Mouse (Mus musculus) brain, adult 10 weeks (tissue): Measurements from ENCODE around the gene Gm45783. TPM values are rescaled to one million over a fixed set of nuclear protein-coding genes. Genes with fewer than 3 reads are reported as not detected.

Experiments used
- polyA plus RNA-seq: library from polyadenylated mRNA; stranded (reverse); fragments of 350-450 nt; fragmentation: Illumina TruSeq; extraction: RNeasy Lipid Tissue Mini Kit (QIAGEN cat#74804); gene quantifications from one replicate; pipeline ENCODE4 v1.2.3, GENCODE M21; 2015; ENCODE audit warnings: low read depth, low replicate concordance

Gm45783 gene
- polyA plus RNA-seq = not detected

DNA sequence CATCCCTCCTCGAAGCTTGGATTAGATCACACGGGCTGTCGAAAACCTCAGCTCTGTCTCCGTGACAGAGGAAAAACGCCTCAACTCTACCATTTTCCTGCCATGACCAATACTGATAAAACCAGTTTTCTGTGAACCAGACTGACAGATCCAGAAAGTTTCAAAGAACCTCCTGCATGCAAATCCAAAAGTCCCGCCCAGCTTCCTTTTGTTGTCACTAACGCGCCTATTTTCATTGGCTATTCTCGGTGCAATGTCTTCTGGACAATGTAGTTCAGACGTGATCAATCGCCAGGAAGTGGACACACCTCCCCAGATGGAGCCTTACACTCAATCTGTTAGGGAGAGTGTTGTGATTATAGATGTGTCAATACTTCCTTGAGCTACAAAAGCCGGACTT, at the start of gene Gm45783:
Gene Gm45783, minus strand, starts transcription at position 143 of the 400 bp plus-strand sequence.

GRCm38 (mm10) chr7:7399603-7400002, 25.2 kb upstream of the Gm45783 start, which contains the start of gene Vmn2r31:
TSS of gene Vmn2r31 (minus strand) at chr7:7399703.

GRCm38 (mm10) chr7:7337509-7337908, 36.9 kb downstream of the Gm45783 start, which contains the start of gene Vmn2r30:
TSS of gene Vmn2r30 (minus strand) at chr7:7337609.

Other genes starting within 250 kb of the Gm45783 start
- gene Zfp773, start 237.8 kb downstream of the Gm45783 start, polyA plus RNA-seq = 2.8 TPM
- gene Zfp418, start 203.2 kb downstream of the Gm45783 start, polyA plus RNA-seq = 3.2 TPM
- 11.8 TPM for gene Zfp772, start 164.6 kb downstream of the Gm45783 start, polyA plus RNA-seq
- gene Vmn2r29, start 127.2 kb downstream of the Gm45783 start, polyA plus RNA-seq = 5.3 TPM
- gene Gm45844, start 96.3 kb downstream of the Gm45783 start, polyA plus RNA-seq = 12.4 TPM
- gene Clcn4, start 73.7 kb downstream of the Gm45783 start, polyA plus RNA-seq = 126 TPM
- 0.04 TPM for gene Vmn2r30, start 37.0 kb downstream of the Gm45783 start, polyA plus RNA-seq
- gene Vmn2r31, start 25.1 kb upstream of the Gm45783 start, polyA plus RNA-seq = not detected
- gene Vmn2r32, start 105.4 kb upstream of the Gm45783 start, polyA plus RNA-seq = not detected
- gene Vmn2r33, start 192.2 kb upstream of the Gm45783 start, polyA plus RNA-seq = not detected